Comparison of ENCODE assay signal across 31 mouse cellular contexts in the genomic region with DNA sequence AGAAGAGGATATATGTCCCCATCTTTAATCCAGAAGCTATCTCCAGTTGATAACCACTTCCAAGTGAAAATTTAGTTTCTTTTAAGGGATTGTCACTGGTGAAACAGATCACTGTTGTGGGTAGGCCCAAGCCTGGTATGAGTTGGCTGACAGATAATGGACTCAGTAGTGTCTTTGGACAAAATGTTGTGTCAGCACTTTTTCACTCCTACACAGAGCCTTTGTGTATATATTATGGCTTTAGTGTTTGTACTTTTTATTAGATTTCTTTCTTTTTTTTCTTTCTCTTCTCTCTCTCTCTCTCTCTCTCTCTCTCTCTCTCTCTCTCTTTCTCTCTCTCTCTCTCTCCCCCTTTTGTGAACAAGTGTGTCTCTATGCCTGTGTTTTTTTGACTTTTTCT.
"Had no signal": no experiment of that assay in that cellular context is flagged by ENCODE, and none has a peak within 500 bp of the region (broad histone marks: within the 10 kb centered on the region; RNA-seq: fewer than 3 reads in every experiment).

No protein-coding gene starts in this region.

- H3K27me3 ChIP-seq: heart, embryonic 12.5 days; heart, embryonic 13.5 days; heart, embryonic 15.5 days; hindbrain, embryonic 12.5 days; hindbrain, embryonic 13.5 days; hindbrain, embryonic 15.5 days; intestine, embryonic 15.5 days; kidney, embryonic 15.5 days had no signal

- H3K4me3 ChIP-seq: heart, embryonic 12.5 days; heart, embryonic 13.5 days; heart, embryonic 15.5 days; hindbrain, embryonic 10.5 days; hindbrain, embryonic 12.5 days; hindbrain, embryonic 13.5 days; hindbrain, embryonic 15.5 days; intestine, embryonic 15.5 days; kidney, embryonic 15.5 days; layer of hippocampus, adult 2 months; left cerebral cortex, adult 2 months had no signal

- H3K9ac ChIP-seq: heart, embryonic 12.5 days; heart, embryonic 13.5 days; heart, embryonic 15.5 days; hindbrain, embryonic 12.5 days; hindbrain, embryonic 13.5 days; hindbrain, embryonic 14.5 days; hindbrain, embryonic 15.5 days; intestine, embryonic 15.5 days; kidney, embryonic 15.5 days had no signal

- H3K36me3 ChIP-seq: heart, embryonic 12.5 days; heart, embryonic 13.5 days; heart, embryonic 15.5 days; hindbrain, embryonic 10.5 days; hindbrain, embryonic 12.5 days; hindbrain, embryonic 13.5 days; hindbrain, embryonic 15.5 days; intestine, embryonic 15.5 days; kidney, embryonic 15.5 days had no signal

- DNase-seq: heart, postnatal 10 days; heart, postnatal 14 days; heart, postnatal 36 days; heart, postnatal 4 days; kidney, adult 11 months; kidney, adult 18-20 months; kidney, adult 2 months; kidney, adult 8-10 months; kidney, adult 9 months; kidney, postnatal 10 days; kidney, postnatal 14 days; kidney, postnatal 25 days; kidney, postnatal 36 days; kidney, postnatal 4 days; layer of hippocampus, adult 9-11 months; layer of hippocampus, postnatal 36 days had no signal

- H3K4me2 ChIP-seq: heart, embryonic 11.5 days; heart, embryonic 12.5 days; heart, embryonic 13.5 days; heart, embryonic 15.5 days; hindbrain, embryonic 12.5 days; hindbrain, embryonic 13.5 days; hindbrain, embryonic 14.5 days; hindbrain, embryonic 15.5 days; intestine, embryonic 15.5 days; kidney, embryonic 15.5 days had no signal

- H3K4me1 ChIP-seq: heart, embryonic 15.5 days; hindbrain, embryonic 10.5 days; hindbrain, embryonic 12.5 days; hindbrain, embryonic 13.5 days; hindbrain, embryonic 15.5 days; intestine, embryonic 15.5 days; kidney, embryonic 15.5 days had no signal

- H3K9me3 ChIP-seq: heart, embryonic 12.5 days; heart, embryonic 15.5 days; hindbrain, embryonic 10.5 days; hindbrain, embryonic 13.5 days; hindbrain, embryonic 15.5 days; intestine, embryonic 15.5 days; kidney, embryonic 15.5 days had no signal

- H3K27ac ChIP-seq: heart, embryonic 13.5 days; heart, embryonic 15.5 days; hindbrain, embryonic 10.5 days; hindbrain, embryonic 12.5 days; hindbrain, embryonic 13.5 days; hindbrain, embryonic 14.5 days; hindbrain, embryonic 15.5 days; hindbrain, postnatal 0 days; intestine, embryonic 15.5 days; kidney, embryonic 15.5 days; kidney, postnatal 0 days; layer of hippocampus, adult 2 months; left cerebral cortex, adult 2 months had no signal
